Mouse (Mus musculus): ENCODE measurements around the gene Pde8b. TPM values are rescaled to one million over a fixed set of nuclear protein-coding genes. Genes with fewer than 3 reads are reported as not detected.
A peak's percentile ranks its signal among the peaks of the same experiment; 100 is the strongest.
"Not testable (repeated sequence)": the region's sequence is repeated elsewhere in the genome, so short reads cannot be mapped to it uniquely, and the experiment has no call there.

Gene Pde8b
- polyA plus RNA-seq, 1 experiment from 2014 or later, result 2.2 TPM

GRCm38 (mm10) chr13:95255083-95255482, 4.9 kb upstream of the Pde8b start:
- Histone ChIP-seq H3K27ac (no peak overlapping the region), H3K9ac (no peak overlapping the region), H3K4me1 (peaks cover 2% of the 10 kb centered on the region; the same call in 1 of the 2 replicates), H3K9me3 (no peaks in the 10 kb centered on the region), H3K36me3 (no peaks in the 10 kb centered on the region), H3K4me2 (replicated peaks) (no peak overlapping the region), H3K4me3 (no peak overlapping the region), H3K27me3 (peaks cover 15% of the 10 kb centered on the region)
- ATAC-seq (ENCODE audit: insufficient number of reproducible peaks, insufficient read depth, low FRiP score, low TSS enrichment), result no peak
- WGBS, result 85% methylated on average over 3 of the region's 3 CpGs

DNA sequence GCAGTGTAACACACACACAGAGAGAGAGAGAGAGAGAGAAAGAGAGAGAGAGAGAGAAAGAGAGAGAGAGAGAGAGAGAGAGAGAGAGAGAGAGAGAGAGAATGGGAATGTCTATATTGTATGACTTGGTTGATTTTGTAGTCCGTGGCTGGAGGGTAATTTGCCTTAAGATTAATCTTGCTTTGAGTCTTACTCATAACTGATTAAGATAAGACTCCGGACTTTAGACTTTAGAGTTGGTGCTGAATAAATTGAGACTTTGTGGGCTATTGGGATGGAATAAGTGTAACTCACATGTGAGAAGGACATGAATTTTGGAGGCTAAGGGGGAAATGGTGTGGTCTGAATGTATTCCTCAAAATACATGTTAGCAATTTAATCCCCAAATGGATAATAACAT, 7.1 kb downstream of the Pde8b start:
- Histone ChIP-seq H3K27ac (no peak overlapping the region), H3K9ac (no peak overlapping the region), H3K9me3 (0 out of 2 replicates have a peak, but pooled peaks cover 6% of the 10 kb centered on the region), H3K4me1 (no peaks in the 10 kb centered on the region), H3K27me3 (peaks cover under 1% of the 10 kb centered on the region; the same call in 1 of the 2 replicates), H3K4me3 (no peak overlapping the region), H3K36me3 (no peaks in the 10 kb centered on the region), H3K4me2 (replicated peaks) (no peak overlapping the region)
- WGBS, result 86% methylated on average over 2 of the region's 2 CpGs
- ATAC-seq (ENCODE audit: insufficient number of reproducible peaks, insufficient read depth, low FRiP score, low TSS enrichment), result no peak

DNA sequence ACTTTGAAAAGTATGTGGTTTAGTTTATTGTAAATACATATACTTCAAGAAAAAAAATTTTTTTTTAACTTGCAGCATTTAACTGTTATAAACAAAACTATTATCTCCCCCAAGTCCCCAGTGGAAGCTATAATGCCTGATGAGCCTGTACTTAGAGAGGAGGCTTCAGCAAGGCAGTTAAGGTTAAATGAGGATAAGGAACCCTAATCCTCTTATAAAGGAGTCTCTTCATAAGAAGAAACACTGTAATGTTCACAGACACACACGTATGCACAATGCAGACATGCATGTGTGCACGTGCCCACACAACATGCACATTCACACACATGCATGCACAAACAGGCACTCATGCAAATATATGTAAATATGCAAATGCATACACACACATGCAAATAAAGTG, 12.6 kb downstream of the Pde8b start:
- ATAC-seq (ENCODE audit: insufficient number of reproducible peaks, insufficient read depth, low FRiP score, low TSS enrichment), result no peak
- Histone ChIP-seq H3K4me1 (no peaks in the 10 kb centered on the region), H3K4me3 (no peak overlapping the region), H3K9ac (no peak overlapping the region), H3K9me3 (0 out of 2 replicates have a peak, but pooled peaks cover 6% of the 10 kb centered on the region), H3K27ac (no peak overlapping the region), H3K4me2 (replicated peaks) (no peak overlapping the region), H3K36me3 (no peaks in the 10 kb centered on the region), H3K27me3 (no peaks in the 10 kb centered on the region)
- 89% methylated on average over 2 of the region's 2 CpGs for WGBS

- no peaks in the 10 kb centered on the region for H3K27me3 ChIP-seq
- H3K4me1 ChIP-seq, result no peaks in the 10 kb centered on the region
- 76% methylated on average over 8 of the region's 8 CpGs for WGBS
- 0 out of 2 replicates have a peak, but pooled peaks cover 3% of the 10 kb centered on the region for H3K9me3 ChIP-seq
- ATAC-seq (ENCODE audit: insufficient number of reproducible peaks, insufficient read depth, low FRiP score, low TSS enrichment), result no peak
- H3K4me2 ChIP-seq (replicated peaks), result no peak overlapping the region
- no peak overlapping the region for H3K4me3 ChIP-seq
- no peak overlapping the region for H3K27ac ChIP-seq
- H3K9ac ChIP-seq, result no peak overlapping the region
- H3K36me3 ChIP-seq, result no peaks in the 10 kb centered on the region
Observed at GRCm38 (mm10) chr13:95235261-95235660, 14.9 kb downstream of the Pde8b start.

DNA sequence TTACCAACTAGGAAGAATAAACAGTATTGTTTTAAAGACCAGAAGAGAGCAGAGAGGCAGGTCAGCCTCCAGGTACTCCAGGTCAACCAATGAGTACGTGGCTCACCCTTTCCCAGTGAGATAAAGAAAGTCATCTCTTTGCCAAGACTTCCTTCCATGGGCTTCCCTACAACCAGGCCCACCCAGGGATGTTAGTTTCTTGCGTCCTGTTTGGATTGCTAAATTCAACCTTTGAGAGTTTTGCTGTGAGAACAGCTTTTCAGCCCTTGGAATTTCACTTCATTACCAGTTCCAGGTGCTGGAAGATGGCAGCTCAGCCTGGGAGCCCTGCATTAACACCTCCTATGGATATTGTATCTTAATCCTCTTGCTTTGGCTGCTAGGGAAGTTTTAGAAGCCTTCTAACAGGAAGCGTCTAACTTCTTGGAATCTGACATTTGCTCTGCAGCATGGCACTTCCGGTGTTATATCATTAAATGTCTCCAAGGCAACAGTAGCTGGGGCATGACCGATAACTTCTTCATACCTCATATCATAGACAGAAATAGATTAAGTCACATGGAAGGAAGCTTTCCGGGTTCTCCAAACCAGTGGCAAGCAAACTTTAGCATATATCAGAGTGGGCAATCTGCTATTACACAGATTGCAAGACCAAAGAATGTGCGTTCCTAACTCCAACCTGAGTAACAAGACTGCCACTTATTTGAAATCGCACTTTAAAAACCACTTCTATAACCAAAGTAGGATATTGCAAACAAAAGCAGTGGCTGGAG, 18.6 kb downstream of the Pde8b start:
- 79% methylated on average over 8 of the region's 8 CpGs for WGBS
- H3K27ac ChIP-seq, result no peak overlapping the region
- H3K4me3 ChIP-seq, result no peak overlapping the region

DNA sequence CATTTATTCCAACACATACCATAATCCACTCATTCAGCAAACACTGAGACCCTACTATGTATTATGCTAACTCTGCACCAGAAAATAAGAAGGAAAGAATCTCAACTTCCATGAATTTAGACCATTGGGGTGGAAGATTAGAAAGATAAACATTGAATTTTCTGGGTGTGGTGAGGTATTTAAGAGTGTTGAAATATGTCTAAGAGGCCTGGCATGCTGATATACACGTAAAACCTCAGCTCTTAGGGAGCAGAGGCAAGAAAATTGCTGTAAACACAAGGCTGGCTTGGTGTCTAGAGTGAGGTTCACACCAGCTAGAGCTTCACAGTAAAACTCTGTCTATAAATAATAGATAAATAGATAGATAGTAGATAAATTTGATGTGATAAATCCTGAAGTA, 19.8 kb downstream of the Pde8b start:
- Histone ChIP-seq H3K27me3 (no peaks in the 10 kb centered on the region), H3K9me3 (no peaks in the 10 kb centered on the region), H3K36me3 (no peaks in the 10 kb centered on the region), H3K4me1 (no peaks in the 10 kb centered on the region), H3K4me2 (replicated peaks) (no peak overlapping the region), H3K9ac (no peak overlapping the region), H3K27ac (no peak overlapping the region), H3K4me3 (no peak overlapping the region)
- WGBS, result 78% methylated on average over 1 of the region's 1 CpGs
- no peak for ATAC-seq (ENCODE audit: insufficient number of reproducible peaks, insufficient read depth, low FRiP score, low TSS enrichment)

More for the DNA sequence above, 18.6 kb downstream of the Pde8b start:
- H3K27me3 ChIP-seq, result no peaks in the 10 kb centered on the region
- no peak overlapping the region for H3K9ac ChIP-seq
- H3K36me3 ChIP-seq, result no peaks in the 10 kb centered on the region
- ATAC-seq (ENCODE audit: insufficient number of reproducible peaks, insufficient read depth, low FRiP score, low TSS enrichment), result no peak
- no peak overlapping the region for H3K4me2 ChIP-seq (replicated peaks)
- no peaks in the 10 kb centered on the region for H3K4me1 ChIP-seq
- no peaks in the 10 kb centered on the region for H3K9me3 ChIP-seq

DNA sequence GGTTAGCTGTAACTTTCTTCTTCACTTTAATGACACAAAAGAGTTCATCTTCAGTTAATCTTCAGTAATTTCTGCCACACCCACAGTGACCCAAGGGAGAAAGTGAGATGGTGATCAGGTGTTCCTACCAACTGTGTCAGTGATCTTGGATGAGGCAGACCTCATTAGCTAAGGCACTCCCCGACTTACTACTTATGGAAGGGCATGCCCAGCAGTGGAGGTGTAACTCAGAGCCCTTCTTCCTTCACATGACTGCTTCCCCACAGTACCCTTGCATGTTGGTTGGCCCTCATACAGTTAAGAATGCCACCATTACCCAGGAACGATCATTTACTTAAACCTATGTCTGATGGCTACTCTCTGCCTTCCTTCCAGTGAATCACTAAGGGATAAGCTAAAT, 25.6 kb downstream of the Pde8b start:
- peaks cover 36% of the 10 kb centered on the region for H3K27me3 ChIP-seq
- no peak for ATAC-seq (ENCODE audit: insufficient number of reproducible peaks, insufficient read depth, low FRiP score, low TSS enrichment)
- WGBS, result 88% methylated on average over 2 of the region's 2 CpGs

DNA sequence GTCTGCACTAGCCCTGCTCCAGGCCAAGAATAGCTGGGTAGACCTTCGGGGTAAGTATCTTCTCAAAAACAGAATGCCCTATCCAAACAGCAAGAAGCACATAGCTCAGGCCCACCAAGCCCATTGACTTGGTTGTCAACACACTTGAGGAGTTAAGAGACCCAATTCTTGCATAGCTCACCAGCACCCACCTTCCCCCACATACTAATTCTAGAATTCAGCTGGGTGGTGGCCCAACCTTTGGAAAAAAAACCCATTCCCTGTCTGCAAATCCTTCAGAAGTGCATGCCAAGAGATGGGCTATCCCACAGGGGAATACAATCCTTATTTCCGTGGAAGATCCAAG, 26.7 kb downstream of the Pde8b start:
- no peaks in the 10 kb centered on the region for H3K36me3 ChIP-seq
- peak overlapping the region; percentile 100 for H3K4me2 ChIP-seq (replicated peaks)
- H3K4me3 ChIP-seq, result peak overlapping the region; percentile 73
- peaks cover 36% of the 10 kb centered on the region for H3K27me3 ChIP-seq
- H3K9me3 ChIP-seq, result no peaks in the 10 kb centered on the region
- no peak for ATAC-seq (ENCODE audit: insufficient number of reproducible peaks, insufficient read depth, low FRiP score, low TSS enrichment)
- H3K27ac ChIP-seq, result no peak overlapping the region
- WGBS, result 46% methylated on average over 2 of the region's 2 CpGs
- H3K9ac ChIP-seq, result no peak overlapping the region
- H3K4me1 ChIP-seq, result 0 out of 2 replicates have a peak, but pooled peaks cover 4% of the 10 kb centered on the region

More for the DNA sequence above, 25.6 kb downstream of the Pde8b start:
- 0 out of 2 replicates have a peak, but pooled peaks cover 4% of the 10 kb centered on the region for H3K4me1 ChIP-seq
- H3K9ac ChIP-seq, result no peak overlapping the region
- H3K9me3 ChIP-seq, result no peaks in the 10 kb centered on the region
- H3K27ac ChIP-seq, result no peak overlapping the region
- no peak overlapping the region for H3K4me3 ChIP-seq
- no peaks in the 10 kb centered on the region for H3K36me3 ChIP-seq
- no peak overlapping the region for H3K4me2 ChIP-seq (replicated peaks)

DNA sequence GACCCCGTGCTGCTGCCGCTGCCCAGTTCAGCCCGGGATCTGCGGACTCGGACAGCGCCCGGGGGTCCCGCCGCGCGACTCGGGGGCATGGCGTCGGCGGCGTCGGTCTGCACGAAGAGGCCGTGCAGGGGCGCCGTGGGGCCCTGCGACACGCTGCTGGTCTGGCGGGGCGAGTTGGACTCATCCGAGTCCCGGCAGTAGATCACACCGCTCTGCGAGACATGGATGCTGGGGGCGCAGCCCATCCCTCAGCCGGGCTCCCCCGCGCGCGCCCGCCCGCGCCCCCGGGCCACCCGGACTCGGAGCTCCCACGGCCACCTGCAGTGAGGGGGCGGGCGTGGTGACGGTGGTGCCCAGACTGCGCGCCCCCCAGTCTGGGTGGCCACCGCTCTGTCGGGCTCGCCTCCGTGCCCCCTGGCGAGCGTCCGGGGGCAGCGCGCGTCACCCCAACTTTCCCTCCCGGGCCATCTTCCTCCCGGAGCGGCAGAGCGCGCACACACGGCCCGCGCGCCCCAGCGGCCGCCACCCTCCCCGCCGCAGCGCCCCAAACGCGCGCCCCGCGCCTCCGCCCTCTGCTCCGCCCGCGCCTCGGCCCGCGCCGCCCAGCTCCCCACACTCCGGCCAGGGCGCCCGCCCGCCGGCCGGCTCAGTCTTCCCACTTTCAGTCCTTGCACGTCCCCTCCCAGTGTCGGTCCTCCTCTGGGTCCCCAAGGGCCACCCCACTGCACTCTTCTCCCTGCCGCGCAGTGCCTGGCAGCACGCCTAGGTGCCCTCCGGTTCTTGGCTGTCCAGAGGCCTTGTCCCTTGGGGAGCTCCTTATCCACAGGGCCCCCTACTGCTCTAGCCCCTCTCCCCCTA, 27.3 kb downstream of the Pde8b start:
- peaks cover 36% of the 10 kb centered on the region for H3K27me3 ChIP-seq
- ATAC-seq (ENCODE audit: insufficient number of reproducible peaks, insufficient read depth, low FRiP score, low TSS enrichment), result peak; percentile 64; the same call in 1 of the 2 replicates

DNA sequence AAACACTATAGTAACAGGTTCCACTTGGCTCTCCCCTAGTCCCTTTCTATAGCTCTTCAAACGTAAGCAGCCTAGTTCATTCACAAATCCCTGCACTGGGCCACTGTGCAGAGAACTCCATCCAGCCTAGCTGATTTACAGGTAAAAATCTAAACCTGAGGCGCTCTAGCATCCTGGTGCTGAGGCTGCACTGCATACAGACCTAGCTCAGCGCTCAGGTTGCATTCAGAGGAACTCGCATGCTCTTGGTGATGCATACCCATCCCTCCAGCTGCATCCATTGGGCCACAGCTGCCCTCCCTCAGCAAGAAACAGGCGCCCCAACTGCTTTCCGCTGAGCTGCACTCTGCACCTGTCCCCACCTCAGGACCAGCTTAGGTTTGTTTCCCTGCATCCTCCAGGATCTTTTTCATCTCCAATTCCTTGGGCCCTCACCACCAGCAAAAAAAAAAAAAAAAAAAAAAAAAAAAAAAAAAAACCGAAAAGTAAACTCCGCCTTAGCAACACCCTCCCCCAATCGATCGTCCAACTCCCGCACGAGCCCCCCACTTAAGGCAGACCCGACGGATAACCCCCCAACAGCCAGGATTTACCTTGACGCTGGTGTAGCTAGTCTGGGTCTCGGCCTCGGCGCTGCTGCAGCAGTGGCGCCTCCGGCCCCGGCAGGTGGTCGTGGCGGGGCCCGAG, 28.1 kb downstream of the Pde8b start:
- H3K4me2 ChIP-seq (replicated peaks), result peak overlapping the region; percentile 100
- H3K9me3 ChIP-seq, result no peaks in the 10 kb centered on the region
- H3K4me3 ChIP-seq, result peak overlapping the region; percentile 73
- 1% methylated on average over 24 of the region's 24 CpGs for WGBS
- 0 out of 2 replicates have a peak, but pooled peaks cover 4% of the 10 kb centered on the region for H3K4me1 ChIP-seq
- H3K9ac ChIP-seq, result peak overlapping the region; percentile 65
- no peaks in the 10 kb centered on the region for H3K36me3 ChIP-seq
- peaks cover 36% of the 10 kb centered on the region for H3K27me3 ChIP-seq
- ATAC-seq (ENCODE audit: insufficient number of reproducible peaks, insufficient read depth, low FRiP score, low TSS enrichment), result no peak
- no peak overlapping the region for H3K27ac ChIP-seq

More for the DNA sequence above, 27.3 kb downstream of the Pde8b start:
- no peaks in the 10 kb centered on the region for H3K9me3 ChIP-seq
- H3K36me3 ChIP-seq, result no peaks in the 10 kb centered on the region
- H3K4me2 ChIP-seq (replicated peaks), result peak overlapping the region; percentile 100
- H3K9ac ChIP-seq, result peak overlapping the region; percentile 65
- no peak overlapping the region for H3K27ac ChIP-seq
- 0 out of 2 replicates have a peak, but pooled peaks cover 4% of the 10 kb centered on the region for H3K4me1 ChIP-seq
- 2% methylated on average over 73 of the region's 96 CpGs for WGBS
- H3K4me3 ChIP-seq, result peak overlapping the region; percentile 73

DNA sequence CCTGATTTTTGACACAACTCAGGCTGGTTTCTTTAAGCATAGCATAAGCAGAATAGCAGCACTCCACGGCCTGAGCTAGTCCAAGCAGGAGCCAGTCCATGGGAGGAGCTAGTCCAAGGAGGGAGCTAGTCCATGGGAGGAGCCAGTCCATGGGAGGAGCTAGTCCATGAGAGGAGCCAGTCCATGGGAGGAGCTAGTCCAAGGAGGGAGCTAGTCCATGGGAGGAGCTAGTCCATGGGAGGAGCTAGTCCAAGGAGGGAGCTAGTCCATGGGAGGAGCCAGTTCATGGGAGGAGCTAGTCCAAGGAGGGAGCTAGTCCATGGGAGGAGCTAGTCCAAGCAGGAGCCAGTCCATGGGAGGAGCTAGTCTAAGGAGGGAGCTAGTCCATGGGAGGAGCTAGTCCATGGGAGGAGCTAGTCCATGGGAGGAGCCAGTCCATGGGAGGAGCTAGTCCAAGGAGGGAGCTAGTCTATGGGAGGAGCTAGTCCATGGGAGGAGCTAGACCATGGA, 34.4 kb downstream of the Pde8b start:
- H3K36me3 ChIP-seq; H3K9me3 ChIP-seq; H3K9ac ChIP-seq; H3K27ac ChIP-seq; H3K4me2 ChIP-seq (replicated peaks); H3K27me3 ChIP-seq; H3K4me1 ChIP-seq; ATAC-seq (ENCODE audit: insufficient number of reproducible peaks, insufficient read depth, low FRiP score, low TSS enrichment); H3K4me3 ChIP-seq: not testable (repeated sequence)
- WGBS, result 47% methylated on average over 1 of the region's 1 CpGs
